Mouse (Mus musculus) right cerebral cortex, postnatal 4 days (tissue): ENCODE data around the gene Kctd17.

Experiments
- DNase-seq: peaks from one replicate; pipeline ENCODE4 v3.0.0-alpha.2; 2022

Kctd17 gene

GRCm38 (mm10) chr15:78449694-78450418, 21.5 kb downstream of the Kctd17 start:
- DNase-seq: no peak

- no peak for DNase-seq
Observed at GRCm38 (mm10) chr15:78450419-78450768, 22.0 kb downstream of the Kctd17 start.

GRCm38 (mm10) chr15:78451201-78451600, 22.8 kb downstream of the Kctd17 start:
- DNase-seq: no peak

GRCm38 (mm10) chr15:78452929-78453328, 24.6 kb downstream of the Kctd17 start:
- no peak for DNase-seq

GRCm38 (mm10) chr15:78455168-78455567, 26.8 kb downstream of the Kctd17 start:
- DNase-seq: no peak

GRCm38 (mm10) chr15:78456051-78456450, 27.7 kb downstream of the Kctd17 start:
- no peak for DNase-seq

GRCm38 (mm10) chr15:78457193-78457592, 28.8 kb downstream of the Kctd17 start:
- DNase-seq: no peak

- no peak for DNase-seq
Observed at GRCm38 (mm10) chr15:78462981-78463380, 34.6 kb downstream of the Kctd17 start.

GRCm38 (mm10) chr15:78466809-78467208, 38.4 kb downstream of the Kctd17 start:
- no peak for DNase-seq

GRCm38 (mm10) chr15:78467570-78467969, 39.2 kb downstream of the Kctd17 start:
- DNase-seq: no peak

GRCm38 (mm10) chr15:78468379-78468937, 40.1 kb downstream of the Kctd17 start, which contains the start of gene Tmprss6:
Tmprss6 (minus strand) TSS chr15:78468634.
- no peak for DNase-seq

GRCm38 (mm10) chr15:78470495-78471276, 42.3 kb downstream of the Kctd17 start:
- no peak for DNase-seq

- DNase-seq: no peak
Observed at GRCm38 (mm10) chr15:78471902-78472301, 43.5 kb downstream of the Kctd17 start.

- no peak for DNase-seq
Observed at GRCm38 (mm10) chr15:78473442-78473841, 45.1 kb downstream of the Kctd17 start.

- no peak for DNase-seq
Observed at GRCm38 (mm10) chr15:78475604-78476031, 47.3 kb downstream of the Kctd17 start.

GRCm38 (mm10) chr15:78476878-78477277, 48.5 kb downstream of the Kctd17 start:
- no peak for DNase-seq

GRCm38 (mm10) chr15:78478073-78478472, 49.7 kb downstream of the Kctd17 start:
- DNase-seq: no peak

GRCm38 (mm10) chr15:78479470-78479869, 51.1 kb downstream of the Kctd17 start:
- DNase-seq: no peak

- DNase-seq: no peak
Observed at GRCm38 (mm10) chr15:78480111-78480510, 51.7 kb downstream of the Kctd17 start.

GRCm38 (mm10) chr15:78480991-78481390, 52.6 kb downstream of the Kctd17 start:
- no peak for DNase-seq

GRCm38 (mm10) chr15:78481448-78482000, 53.2 kb downstream of the Kctd17 start:
- no peak for DNase-seq

GRCm38 (mm10) chr15:78482518-78482917, 54.2 kb downstream of the Kctd17 start:
- DNase-seq: no peak

- no peak for DNase-seq
Observed at GRCm38 (mm10) chr15:78483311-78483710, 54.9 kb downstream of the Kctd17 start.

- DNase-seq: no peak
Observed at GRCm38 (mm10) chr15:78486564-78486963, 58.2 kb downstream of the Kctd17 start.
